Mouse (Mus musculus) small intestine, adult 2 months (tissue): ENCODE data around the gene Pnkp.

Source experiments
- CTCF ChIP-seq: fragments of 200-500 bp; IDR thresholded peaks from 2 replicates; pipeline ENCODE4 v1.5.1; 2012; ENCODE audit warnings: low read depth, mild to moderate bottlenecking, control low read depth, inconsistent platforms, low read length, moderate library complexity, mixed read lengths; ENCODE audit not compliant: insufficient replicate concordance, insufficient read length; ENCODE audit errors: extremely low read depth
- POLR2A ChIP-seq: fragments of 200-500 bp; IDR thresholded peaks from 2 replicates; pipeline ENCODE4 v1.6.1; 2012; ENCODE audit warnings: low read depth, mild to moderate bottlenecking, control low read depth, inconsistent platforms, low read length, moderate library complexity

- TF ChIP-seq POLR2A (no peak), CTCF (no peak)
Measured at GRCm38 (mm10) chr7:44894175-44894574, 37.2 kb downstream of the Pnkp start.
